Mouse (Mus musculus) monocyte, adult 5-6 weeks (primary cell): Measurements from ENCODE around the gene Kcnk13. TPM values are rescaled to one million over a fixed set of nuclear protein-coding genes. Genes with fewer than 3 reads are reported as not detected.
"Not testable (repeated sequence)": the region's sequence is repeated elsewhere in the genome, so short reads cannot be mapped to it uniquely, and the experiment has no call there.

Experiments
- ATAC-seq: fragments of 153-309, 156-312 bp; replicated peaks from 2 replicates; pipeline ENCODE4 v1.8.0; 2017; ENCODE audit warnings: mild to moderate bottlenecking; ENCODE audit not compliant: low TSS enrichment, insufficient number of reproducible peaks, severe bottlenecking, poor library complexity, low FRiP score
- total RNA-seq: library from RNA; stranded (forward); fragments of 200-1000, 200-491, 200-594 nt; gene quantifications from 3 replicates; pipeline ENCODE4 v1.2.3, GENCODE M21; 2017

Gene Kcnk13
- total RNA-seq, 1 experiment from 2014 or later = 0.29 TPM

DNA sequence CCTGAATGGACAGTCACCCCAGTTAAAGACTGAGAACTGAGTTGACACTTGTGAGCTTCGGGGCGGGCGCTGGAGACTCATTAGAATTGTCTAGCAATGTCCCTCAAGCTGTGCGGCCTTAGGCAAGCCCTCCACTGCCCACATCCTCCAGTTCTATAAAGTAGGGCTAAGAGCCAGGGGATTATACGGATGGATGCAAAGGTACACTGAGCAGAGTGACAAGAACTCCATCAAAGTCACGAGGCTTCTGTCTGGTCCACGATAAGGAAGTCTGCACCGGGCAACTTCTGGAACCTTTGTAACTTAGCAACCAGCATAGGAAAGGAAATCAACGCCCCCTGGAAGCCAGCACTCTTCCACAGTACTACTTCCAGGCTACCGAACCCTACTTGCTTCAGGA, 4.4 kb upstream of the Kcnk13 start:
- no peak for ATAC-seq

DNA sequence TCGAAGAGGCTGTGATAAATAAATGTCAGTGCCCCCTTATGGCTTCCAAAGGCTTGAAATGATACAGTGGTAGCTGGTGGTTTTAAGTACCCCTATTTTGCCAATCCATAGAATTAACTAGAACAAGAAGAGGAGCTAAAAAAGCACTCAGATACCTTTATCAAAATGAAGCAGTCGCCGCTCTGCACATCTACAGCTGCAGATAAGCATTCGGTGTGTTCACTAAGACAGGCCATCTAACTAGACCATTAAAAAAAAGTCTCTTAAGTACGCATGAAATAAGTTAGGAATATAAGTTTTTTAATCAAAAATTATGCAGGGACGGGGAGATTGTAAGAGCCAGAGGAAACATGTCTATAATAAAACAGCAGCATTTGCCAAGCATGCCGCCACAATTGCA, 3.6 kb upstream of the Kcnk13 start:
- no peak for ATAC-seq

DNA sequence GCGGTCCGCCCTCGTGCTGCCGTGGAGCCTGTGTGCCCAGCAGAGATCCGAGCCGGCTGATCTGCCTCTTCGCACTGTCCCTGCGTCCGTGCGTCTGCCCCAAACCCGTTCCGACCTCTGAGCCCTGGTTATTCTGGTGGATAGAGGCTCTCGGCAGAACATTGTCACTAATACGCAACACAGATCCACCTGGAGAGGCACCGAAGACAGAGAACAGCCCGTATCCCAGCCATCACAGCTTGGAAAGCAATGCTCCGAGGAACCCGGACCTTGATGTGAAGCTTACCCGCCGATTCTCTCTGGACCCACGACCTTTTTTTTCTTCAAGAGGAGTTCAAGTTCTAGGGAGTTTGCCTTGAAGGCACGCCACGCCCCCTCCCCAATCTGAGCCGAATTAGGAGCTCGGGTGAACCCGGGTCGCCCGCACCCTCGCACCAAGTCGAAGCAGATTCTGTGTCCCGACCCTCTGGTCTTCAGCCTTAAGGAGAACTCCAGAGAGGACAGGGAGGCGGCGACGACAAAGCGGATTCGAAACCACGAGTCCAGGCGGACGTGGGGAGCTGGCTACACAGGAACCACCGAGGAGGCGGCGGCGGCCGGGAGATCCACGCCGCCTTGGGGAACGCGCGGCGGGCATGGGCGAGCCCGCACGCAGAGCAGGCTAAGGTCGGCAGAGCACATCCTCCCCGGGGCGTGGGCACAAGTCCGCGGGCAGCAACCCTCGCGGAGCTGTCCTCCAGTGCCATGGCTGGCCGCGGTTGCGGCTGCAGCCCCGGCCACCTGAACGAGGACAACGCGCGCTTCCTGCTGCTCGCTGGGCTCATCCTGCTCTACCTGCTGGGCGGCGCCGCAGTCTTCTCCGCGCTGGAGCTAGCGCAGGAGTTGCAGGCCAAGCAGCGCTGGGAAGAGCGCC, 1.2 kb downstream of the Kcnk13 start:
- 0 out of 2 replicates have a peak, but pooled peaks have one; percentile 25 for ATAC-seq

- ATAC-seq = no peak
These were observed 1.9 kb downstream of the Kcnk13 start for GRCm38 (mm10) chr12:99966116-99966770.

GRCm38 (mm10) chr12:99966881-99967363, 2.6 kb downstream of the Kcnk13 start:
- no peak for ATAC-seq

GRCm38 (mm10) chr12:99969906-99970305, 5.6 kb downstream of the Kcnk13 start:
- no peak for ATAC-seq

DNA sequence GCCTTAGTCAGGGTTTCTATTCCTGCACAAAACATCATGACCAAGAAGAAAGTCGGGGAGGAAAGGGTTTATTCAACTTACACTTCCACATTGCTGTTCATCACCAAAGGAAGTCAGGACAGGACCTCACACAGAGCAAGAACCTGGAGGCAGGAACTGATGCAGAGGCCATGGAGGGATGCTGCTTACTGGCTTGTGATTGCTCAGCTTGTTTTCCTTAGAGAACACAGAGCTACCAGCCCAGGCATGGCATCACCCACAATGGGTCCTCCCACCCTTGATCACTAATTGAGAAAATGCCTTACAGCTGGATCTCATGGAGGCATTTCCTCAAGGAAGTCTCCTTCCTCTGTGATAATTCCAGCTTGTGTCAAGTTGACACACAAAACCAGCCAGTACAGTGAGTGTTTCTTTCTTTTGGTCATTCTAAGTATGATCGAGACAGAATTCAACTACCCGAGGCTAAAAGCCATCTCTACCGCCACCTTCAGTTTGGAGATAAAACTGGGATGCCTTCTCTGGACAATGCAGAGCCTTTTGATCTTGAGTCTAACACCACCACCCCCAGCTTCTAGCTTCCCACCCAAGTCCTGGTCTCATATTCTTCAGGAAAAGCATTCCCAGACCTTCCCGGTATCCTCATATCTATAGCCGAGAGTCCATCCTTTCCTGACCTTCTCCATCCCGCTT, 7.1 kb downstream of the Kcnk13 start:
- ATAC-seq = not testable (repeated sequence)

DNA sequence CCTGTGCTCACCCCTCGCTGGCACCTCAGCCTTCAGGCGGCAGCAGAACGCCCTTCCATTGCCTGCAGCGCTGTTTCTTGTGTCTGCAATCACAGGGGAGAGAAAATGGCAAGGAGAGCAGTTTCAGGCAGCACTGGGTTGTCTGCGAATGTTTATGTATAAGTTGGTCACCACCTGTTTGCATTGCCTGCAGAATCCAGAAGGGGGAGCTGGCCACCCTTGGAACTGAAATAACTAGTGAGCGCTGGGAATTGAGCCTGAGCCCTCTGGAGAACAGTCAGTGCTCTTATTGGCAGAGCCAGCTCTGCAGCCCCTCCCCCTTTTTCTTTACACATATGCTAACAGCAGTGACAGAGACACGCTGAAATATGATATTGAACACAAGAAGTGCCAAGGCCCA, 8.5 kb downstream of the Kcnk13 start:
- no peak for ATAC-seq

DNA sequence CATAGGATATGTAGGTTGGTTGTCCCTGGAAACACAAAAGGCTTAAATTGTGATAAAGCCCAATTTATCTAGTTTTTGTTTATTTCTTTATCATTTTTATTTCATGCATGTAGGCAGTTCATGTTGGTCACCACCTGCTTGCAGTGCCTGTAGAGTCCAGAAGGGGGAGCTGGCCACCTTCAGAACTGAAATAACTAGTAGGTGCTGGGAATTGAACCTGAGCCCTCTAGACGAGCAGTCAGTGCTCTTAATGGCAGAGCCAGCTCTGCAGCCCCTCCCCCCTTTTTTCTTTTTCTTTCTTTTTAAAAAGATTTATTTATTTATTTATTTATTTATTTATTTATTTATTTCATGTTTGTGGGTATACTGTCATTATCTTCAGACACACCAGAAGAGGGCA, 9.4 kb downstream of the Kcnk13 start:
- ATAC-seq = no peak

- ATAC-seq = no peak
These were observed 15.2 kb downstream of the Kcnk13 start for GRCm38 (mm10) chr12:99979541-99979940.

DNA sequence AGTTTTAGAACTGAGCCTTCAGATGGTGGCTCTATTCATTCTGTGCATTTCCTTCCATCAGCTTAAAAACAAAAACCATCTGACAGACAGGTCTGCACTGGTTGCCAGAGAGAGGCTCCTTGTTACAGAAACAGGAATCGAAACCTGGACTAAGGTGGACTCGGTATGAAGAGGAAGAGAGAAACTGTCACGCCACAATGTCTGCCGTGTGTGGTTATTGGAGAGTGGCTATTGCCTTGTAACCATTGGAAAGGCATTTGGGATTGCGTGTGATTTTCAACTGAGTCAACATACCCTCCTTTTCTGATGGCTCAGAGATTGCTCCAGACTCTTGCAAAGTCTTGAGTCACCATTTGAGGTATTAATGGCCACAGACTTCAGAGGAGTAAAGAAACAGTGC, 22.5 kb downstream of the Kcnk13 start:
- ATAC-seq = peak; percentile 68

- no peak for ATAC-seq
These were observed 23.8 kb downstream of the Kcnk13 start for GRCm38 (mm10) chr12:99988144-99988543.

DNA sequence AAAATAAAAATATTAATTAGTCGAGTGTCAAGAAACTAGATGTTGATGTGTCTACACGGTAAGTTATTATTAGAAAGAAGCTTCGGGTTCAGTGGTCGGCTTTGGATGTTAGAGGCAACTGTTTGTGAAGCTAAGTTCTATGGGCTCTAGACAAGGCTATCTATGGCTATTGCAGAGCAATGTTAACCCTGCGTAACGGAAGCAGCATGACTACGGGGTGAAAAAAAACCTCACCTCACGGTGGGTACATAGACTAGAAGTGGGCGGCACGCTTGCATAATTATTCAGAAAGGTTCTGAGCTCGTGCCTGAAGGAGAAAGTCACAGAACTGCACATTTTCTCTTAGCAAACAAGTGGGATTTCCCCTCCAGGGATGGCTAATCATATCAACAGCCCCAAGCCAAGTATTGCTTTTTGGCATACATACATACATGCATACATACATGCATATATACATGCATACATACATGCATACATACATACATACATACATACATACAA, 28.1 kb downstream of the Kcnk13 start:
- no peak for ATAC-seq

- no peak for ATAC-seq
These were observed 29.0 kb downstream of the Kcnk13 start for GRCm38 (mm10) chr12:99993146-99993890.

GRCm38 (mm10) chr12:99995951-99996350, 31.7 kb downstream of the Kcnk13 start:
- no peak for ATAC-seq

DNA sequence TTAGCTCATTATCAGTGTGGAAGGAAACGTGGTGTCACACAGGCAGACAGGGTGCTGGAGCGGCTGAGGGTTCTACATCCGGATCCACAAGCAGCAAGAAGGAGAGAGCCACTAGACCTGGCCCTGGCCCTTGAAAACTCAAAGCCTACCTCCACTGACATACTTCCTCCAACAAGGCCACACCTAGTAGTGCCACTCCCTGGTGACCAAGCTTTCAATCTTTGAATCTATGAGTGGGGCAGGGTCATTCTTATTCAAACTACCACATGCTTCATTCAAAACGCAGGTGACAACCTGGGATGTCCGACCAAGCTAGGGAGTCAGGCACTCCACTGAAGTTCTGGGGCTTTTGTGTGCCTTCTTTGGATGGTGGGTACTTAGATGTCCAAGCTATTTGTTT, 35.4 kb downstream of the Kcnk13 start:
- ATAC-seq = no peak

DNA sequence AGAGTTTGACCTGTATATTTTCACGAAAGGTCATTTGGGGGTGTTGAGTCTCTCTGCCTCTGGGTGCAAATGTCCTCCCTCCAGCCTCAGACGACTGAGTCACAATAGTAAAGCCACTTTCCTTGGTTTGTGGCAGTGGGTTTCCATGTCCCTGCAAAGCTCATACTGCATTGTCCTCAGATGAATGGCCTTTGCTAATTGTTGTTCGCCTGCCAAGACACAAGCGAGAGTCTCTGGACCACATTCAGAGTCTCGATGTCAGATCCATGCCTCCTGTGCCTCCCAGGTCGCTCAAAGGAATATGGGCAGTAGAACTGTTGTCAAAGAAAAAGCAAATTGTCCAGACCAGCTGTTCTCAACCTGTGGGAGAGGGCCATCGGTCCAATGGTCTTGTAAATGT, 36.1 kb downstream of the Kcnk13 start:
- no peak for ATAC-seq

DNA sequence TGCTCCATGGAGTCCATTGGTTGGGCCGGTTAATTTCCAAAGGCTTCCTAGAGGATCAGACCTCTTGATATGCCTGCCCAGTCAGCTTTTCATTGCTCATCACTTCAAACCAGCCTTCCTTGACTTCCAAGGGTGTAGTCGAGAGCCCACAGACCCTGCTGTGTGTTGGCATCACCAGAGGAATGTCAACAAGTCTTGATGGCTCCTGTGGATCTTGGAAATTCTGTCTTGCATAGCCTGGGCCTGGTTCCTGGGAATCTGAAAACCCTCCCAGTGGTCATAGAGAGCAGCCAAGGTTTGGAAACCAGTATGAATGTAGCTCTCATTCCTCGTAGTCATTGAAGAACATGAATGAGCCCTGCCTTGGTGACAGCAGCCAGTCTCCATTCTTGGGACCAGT, 36.9 kb downstream of the Kcnk13 start:
- ATAC-seq = no peak

- ATAC-seq = no peak
These were observed 37.6 kb downstream of the Kcnk13 start for GRCm38 (mm10) chr12:100001910-100002309.
